Mouse (Mus musculus): ENCODE results near the gene Slamf6.
"Not testable (repeated sequence)": the region's sequence is repeated elsewhere in the genome, so short reads cannot be mapped to it uniquely, and the experiment has no call there.

Slamf6 gene

DNA sequence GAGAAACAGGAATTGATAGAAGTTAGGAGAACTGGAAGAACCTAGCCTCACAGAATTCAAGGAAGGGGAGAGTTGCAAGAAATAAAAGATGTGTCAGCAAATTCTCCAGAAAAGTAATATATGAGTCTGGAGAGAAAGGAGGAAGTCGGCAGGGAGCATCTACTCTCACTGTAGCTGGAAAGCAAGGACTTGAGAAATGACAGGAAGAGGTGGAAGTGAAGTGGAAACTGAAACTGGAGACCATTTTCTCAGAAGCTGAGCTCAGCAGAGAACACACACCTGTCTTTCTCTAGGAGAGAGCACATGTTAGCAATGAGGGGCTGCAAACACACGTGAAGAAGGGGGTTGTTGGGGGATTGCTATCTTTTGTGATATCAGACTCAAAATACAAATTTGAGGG, 40.1 kb downstream of the Slamf6 start:
- no peak for DNase-seq (ENCODE audit: low spot score in 2 of 2)

DNA sequence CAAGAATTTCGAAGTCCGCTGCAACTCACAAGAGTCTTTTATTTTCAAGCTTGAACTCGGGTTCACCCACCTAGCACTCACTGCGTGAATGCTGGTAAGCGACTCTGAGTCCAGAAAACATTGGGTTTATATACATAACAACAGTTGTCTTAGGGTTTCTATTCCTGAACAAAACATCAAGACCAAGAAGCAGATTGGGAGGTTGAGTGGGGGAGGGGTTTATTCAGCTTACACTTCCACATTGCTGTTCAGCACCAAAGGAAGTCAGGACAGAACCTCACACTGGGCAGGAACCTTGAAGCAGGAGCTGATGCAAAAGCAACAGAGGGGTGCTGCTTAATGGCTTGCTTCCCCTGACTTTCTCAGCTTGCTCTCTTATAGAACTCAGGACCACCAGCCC, 43.4 kb downstream of the Slamf6 start:
- DNase-seq (ENCODE audit: low spot score in 2 of 2), result no peak

DNA sequence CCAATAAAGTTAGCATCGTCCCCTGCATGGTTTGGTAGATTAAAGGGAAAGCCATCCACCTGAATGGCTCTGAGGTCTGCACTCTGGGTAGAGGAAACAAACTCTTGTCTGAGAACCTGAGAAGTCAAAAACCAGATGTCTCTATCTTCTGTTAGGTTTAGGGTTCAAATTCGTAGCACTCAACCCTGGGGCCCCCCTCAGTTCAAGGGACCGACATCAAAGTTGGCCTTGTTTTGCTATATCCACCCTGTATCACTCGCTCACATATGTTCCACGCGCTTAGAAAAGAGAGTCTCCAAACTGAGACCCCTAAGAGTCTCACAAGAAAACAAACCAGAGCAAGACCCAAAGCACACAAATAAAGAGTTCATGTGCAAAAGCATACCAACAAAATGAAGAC, 44.4 kb downstream of the Slamf6 start:
- no peak for DNase-seq (ENCODE audit: low spot score in 2 of 2)

- DNase-seq (ENCODE audit: low spot score in 2 of 2), result no peak
These were observed 46.3 kb downstream of the Slamf6 start for GRCm38 (mm10) chr1:171963613-171964012.

DNA sequence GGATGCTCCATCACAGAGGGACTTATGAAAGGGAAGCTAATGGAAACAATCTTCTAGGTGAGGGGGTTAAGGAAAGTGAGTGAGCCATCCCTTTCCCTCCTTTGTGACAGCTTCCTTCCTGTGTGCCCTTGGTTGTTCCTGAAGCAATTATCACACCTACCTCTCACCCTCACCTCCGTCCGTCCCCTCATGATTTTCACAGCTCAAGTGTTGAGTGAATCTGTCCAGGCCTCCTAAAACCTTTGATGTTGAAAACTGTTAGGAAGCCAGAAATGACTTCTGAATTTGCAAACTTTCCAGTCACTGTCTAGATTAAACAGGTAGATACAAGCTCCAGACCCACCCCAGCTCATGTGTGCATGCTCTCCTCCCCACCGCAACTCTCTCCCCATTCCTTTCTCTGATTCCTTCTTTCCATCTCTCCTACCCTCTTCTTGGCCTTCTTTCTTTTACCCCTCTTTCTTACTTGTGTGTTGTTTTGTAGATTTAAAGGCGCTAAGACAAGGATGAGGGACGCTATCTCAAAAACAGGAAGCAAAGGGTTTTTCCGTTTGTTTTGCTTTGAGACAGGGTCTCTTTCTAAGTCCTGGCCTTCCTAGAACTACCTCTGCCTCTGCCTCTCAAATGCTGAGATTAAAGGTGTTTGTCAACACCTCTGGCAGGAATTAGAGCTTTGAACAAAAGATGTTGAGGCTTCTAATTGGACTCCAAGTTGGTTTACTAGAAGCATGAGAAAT, 48.9 kb downstream of the Slamf6 start:
- no peak for DNase-seq (ENCODE audit: low spot score in 2 of 2)

GRCm38 (mm10) chr1:171969221-171969620, 51.9 kb downstream of the Slamf6 start:
- DNase-seq (ENCODE audit: low spot score in 2 of 2), result no peak

DNA sequence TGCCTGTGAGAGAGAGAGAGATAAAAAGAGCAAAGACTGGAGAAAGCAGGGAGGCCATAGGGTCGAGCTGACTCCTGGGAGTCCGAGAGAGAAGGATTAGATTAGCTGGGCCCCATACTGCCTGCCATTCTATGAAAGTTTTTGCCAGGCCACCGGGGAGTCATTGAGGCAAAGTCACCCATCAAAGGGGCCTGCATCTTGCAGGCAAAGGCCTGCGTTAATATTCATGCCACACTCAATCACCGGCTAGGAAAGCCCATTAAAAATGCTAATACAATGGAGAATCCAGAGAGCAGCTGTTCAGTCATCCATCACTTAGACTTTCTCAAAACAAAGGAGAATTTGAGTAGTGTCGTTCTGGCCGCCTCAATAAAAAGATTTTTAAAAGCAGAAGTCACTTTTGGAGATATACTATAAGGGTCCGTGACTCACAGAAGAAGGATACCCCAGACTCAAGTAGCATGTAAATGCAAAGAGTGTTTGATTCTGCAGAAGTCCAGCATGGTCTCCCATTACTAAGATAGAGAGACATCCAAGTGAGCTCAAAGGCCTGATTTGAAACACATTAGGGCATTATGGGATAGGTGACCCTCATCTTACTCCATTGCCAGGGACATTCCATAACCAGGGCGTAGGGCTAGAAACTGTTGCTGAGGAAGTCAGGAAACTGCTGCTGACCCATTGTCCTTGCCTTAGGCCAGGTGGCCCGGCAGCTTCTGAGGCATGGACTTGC, 53.7 kb downstream of the Slamf6 start:
- no peak for DNase-seq (ENCODE audit: low spot score in 2 of 2)

DNA sequence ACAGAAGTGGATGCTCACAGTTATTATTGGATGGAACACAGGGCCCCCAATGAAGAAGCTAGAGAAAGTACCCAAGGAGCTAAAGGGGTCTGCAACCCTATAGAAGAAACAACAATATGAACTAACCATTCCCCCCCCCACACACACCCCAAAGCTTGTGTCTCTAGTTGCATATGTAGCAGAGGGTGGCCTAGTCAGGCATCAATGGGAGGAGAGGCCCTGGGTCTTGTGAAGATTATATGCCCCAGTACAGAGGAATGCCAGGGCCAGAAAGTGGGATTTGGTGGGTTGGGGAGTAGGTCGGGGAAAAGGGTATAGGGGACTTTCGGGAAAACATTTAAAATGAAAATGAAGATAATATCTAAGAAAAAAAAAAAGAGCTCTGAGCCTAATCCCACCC, 57.0 kb downstream of the Slamf6 start:
- DNase-seq (ENCODE audit: low spot score in 2 of 2), result not testable (repeated sequence)

DNA sequence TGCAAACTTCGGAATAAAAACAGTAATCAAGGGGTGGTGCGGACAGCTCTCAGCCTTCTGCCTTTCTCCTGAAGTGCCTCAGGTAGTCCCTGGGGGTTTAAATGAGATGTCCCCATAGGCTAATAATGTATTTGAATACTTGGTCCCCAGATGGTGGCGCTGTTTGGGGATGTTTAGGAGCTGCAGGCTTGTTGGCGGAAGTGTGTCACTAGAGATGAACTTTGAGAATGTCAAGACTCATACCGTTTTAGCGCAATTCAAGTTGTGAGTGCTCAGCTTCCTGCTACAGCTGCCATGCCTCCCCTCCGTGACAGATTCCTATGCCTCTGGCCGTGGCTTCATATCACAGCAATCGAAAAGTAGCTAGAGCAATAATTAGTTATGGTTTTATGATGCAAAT, 58.1 kb downstream of the Slamf6 start:
- no peak for DNase-seq (ENCODE audit: low spot score in 2 of 2)

- no peak for DNase-seq (ENCODE audit: low spot score in 2 of 2)
These were observed 58.5 kb downstream of the Slamf6 start for GRCm38 (mm10) chr1:171975831-171976230.

- DNase-seq (ENCODE audit: low spot score in 2 of 2), result no peak
These were observed 59.7 kb downstream of the Slamf6 start for GRCm38 (mm10) chr1:171976826-171977539.

DNA sequence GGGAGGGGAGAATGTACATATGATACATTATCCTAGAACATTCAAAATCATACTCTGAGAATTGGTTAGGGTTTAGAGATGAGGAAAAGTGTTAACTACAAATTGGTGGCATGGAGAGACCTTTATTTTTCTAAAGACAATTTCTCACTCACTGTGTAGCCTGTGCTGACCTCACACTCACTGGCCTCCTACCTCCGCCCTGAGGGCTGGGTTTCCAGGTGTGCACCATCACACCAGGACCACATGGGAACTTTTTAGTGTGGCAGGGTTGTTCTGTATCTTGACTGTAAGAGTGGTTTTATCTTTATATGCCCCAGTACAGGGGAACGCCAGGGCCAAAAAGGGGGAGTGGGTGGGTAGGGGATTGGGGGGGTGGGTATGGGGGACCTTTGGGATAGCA, 60.6 kb downstream of the Slamf6 start:
- DNase-seq (ENCODE audit: low spot score in 2 of 2), result no peak

- DNase-seq (ENCODE audit: low spot score in 2 of 2), result no peak
These were observed 62.8 kb downstream of the Slamf6 start for GRCm38 (mm10) chr1:171979969-171980730.

GRCm38 (mm10) chr1:171982170-171982569, 64.9 kb downstream of the Slamf6 start:
- DNase-seq (ENCODE audit: low spot score in 2 of 2), result no peak

DNA sequence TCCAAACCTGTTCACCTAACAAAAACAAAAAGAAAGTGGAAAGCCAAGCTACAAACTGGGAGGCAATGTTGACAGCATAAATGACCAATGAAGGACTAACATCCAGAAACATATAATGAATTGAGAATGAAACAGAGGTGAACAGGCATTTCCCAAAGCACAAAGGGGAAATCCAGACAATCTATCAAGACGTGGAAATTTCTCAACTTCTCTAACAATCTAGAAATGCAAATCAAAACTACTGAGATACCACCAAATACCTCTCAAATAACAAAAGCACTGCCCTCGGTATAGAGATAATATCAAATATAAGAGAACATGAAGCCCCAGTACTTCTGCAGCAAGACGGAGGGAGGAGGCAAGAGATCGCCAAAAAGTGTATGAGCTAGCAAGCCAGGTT, 65.4 kb downstream of the Slamf6 start:
- DNase-seq (ENCODE audit: low spot score in 2 of 2), result no peak

DNA sequence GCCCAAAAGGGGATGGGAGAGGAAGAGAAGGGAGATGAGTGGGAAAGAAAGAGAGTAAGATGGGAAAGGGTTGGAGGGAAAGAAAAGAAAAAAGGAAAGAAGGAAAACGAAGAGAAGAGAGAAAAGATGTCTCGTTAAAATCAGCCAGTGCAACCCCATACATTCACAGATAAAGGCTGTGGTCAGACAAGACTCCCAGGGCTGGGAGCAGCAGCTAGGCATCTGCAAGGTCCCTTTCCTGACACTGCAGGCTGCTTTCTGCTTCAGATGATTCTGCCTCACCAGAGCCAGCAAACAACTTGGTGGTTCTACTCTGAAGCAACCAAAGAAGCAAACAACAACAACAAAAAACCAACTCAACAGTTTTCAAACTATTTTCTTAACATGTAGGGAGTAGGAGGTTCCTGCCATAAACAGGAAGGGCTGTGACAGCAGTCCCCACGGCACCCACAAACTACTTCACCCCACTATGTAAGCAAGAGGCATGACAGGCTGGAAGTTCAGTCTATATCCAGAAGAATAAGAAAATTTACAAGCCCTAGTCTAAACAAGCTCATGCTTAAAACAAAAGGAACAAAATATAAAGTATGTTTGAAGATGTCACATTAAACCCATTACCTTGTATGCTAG, 66.2 kb downstream of the Slamf6 start:
- DNase-seq (ENCODE audit: low spot score in 2 of 2), result no peak

DNA sequence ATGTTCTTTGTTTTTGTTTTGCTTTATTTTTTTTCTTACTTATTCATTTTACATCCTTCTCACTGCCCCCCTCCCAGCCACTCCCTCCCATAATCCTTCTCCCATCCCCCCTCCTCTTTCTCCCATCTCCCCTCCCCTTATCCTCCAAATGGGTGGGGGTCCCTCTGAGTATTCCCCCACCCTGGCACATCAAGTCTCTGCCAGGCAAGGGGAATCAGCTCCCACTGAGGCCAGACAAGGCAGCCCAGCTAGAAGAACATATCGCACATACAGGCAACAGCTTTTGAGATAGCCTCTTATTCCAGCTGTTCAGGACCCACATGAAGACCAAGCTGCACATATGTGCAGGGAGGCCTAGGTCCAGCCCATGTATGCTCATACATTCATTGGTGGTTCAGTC, 66.8 kb downstream of the Slamf6 start:
- DNase-seq (ENCODE audit: low spot score in 2 of 2), result no peak

DNA sequence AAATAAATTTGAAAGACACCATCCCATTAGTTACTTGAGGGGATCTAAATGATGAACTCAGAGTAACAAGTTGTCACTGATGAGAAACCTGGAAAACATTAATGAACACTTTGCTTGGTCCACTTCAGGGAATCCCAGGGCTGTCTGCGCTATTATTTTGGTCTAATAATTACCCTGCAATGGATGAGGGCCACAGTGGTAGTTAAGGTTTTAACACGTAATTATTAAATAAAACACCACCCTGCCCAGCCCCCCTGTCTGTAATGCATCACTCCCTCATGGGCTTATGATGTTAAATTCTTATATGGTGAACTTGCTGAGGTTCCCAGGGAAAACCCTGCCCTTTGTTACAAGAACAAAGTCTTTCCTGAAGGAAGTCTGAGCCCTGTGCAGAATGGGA, 74.6 kb downstream of the Slamf6 start:
- DNase-seq (ENCODE audit: low spot score in 2 of 2), result no peak

- peak in 1 of 2 experiments; percentile 60 for DNase-seq (ENCODE audit: low spot score in 2 of 2)
These were observed 75.7 kb downstream of the Slamf6 start for GRCm38 (mm10) chr1:171992901-171993530.

DNA sequence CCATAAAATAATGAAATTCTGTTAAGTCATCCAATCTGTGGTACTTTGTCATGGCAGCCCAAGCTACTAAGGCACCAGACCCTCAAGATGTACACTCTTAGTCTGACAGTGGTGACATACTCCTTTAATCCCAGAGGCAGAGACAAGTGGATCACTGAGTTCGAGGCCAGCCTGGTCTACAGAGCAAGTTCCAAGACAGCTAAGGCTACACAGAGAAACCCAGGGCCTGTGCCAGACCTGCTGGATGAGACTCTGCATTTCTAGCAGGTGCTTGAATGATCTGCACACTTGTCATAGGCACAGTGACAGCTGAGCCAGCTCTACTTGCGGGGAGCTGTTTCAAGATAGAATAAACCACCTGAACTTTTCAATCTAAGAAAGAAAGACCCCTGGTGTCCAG, 77.2 kb downstream of the Slamf6 start:
- DNase-seq (ENCODE audit: low spot score in 2 of 2), result no peak

Measured in right cerebral cortex, postnatal 10 days (tissue).